Mouse (Mus musculus): ENCODE results near the gene 6030408B16Rik.

Gene 6030408B16Rik

DNA sequence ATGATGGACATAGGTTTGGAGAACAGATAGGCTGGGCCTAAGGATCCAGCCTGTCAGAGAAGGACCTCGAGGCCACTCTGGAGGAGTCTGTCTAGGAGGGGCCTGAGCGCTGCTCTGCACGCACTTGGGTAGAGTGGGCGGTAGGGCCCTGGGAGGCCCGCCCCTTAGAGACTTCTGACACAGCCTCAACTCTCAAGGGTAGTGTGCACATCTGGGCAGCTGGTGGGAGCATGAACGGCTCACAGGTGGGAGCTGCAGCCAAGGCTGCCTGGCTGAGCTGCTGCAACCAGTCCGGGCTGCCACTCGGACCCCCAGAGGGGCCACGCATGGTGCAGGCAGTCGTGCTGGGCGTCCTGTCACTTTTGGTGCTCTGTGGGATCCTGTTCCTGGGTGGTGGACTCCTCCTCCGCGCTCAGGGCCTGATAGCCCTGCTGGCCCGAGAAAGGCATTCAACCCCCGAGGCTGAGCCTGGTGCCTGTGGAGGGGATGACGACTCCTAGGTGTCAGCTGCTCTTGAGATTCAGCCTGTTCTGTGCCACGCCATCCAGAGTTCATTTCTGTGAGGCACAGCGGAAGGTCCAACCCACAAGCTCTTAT lies at the start of gene 6030408B16Rik:
Gene 6030408B16Rik (plus strand): TSS at position 188 of the 597 bp plus-strand sequence.
- in situ Hi-C loops (cut with MboI, MseI) = no loop called here

DNA sequence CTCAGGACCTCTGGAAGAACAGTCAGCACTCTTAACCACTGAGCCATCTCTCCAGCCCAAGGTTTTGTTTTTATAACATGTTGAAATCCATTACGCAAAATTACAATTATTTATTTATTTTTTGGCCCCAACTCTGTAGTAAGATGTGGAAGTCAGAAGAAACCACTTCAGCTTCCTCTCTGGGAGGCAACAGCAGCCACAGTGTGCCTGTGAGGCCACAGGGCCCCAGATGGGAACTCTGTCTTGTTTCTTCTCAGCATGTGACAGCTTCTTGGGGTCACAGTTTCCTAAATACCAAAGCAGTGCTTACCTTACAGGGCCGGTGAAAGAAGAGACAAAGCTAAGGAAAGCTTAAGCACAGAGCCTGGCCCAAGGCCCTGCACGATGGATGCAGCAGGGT lies 49.0 kb upstream of the 6030408B16Rik start:
- in situ Hi-C loops (cut with MboI, MseI) = loop anchor here in 1 of 2 experiments (5.0 kb wide), 1 partner anchor 33 kb away; no protein-coding TSS in a partner anchor

DNA sequence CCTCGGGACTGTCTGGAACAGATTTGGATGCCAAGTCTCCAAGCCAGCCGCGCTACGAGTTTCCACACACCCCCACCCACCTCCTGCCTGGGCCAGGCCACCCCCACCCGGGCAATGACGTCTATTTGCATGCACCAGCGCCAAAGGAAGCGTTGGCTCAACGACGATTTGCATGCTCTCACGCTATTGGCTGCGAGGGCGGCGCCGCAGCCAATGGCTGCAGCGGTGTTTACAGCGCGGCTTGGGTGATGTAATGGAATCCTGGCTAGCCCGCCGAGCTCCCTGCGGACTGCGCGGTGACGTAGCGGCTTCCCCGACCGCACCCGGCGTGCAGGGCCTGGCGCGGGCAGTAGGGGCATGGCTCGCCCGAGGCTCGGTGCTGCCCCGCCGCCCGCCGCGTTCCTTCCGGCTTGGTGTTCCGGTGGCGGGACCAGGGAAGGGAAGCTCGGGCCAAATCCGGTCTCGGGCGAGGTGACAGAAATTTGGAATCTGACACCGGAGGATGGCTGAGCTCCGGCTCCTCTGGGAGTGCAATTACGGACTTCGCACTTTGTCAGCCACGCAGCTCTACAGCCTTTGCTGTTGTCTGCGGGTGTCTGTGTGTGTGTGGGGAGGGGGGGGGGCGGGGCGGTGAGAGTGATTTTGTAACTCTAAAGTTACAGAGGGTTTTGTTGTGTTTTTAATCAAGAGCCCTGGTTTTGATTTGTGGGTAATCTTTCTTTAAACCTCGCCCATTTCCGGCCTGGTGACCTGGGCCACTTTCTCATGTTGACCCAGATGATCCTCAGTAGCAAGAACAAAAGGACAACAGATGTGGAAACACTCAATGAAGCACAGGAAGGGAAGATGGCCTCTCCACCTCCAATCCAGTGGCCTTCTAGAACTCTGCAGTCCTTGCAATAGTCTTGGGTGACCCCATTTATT lies 46.5 kb upstream of the 6030408B16Rik start:
- in situ Hi-C loops (cut with MboI, MseI) = no loop called here

- in situ Hi-C loops (cut with MboI, MseI) = no loop called here
Observed at GRCm38 (mm10) chr15:101247155-101247498, 45.9 kb upstream of the 6030408B16Rik start.

DNA sequence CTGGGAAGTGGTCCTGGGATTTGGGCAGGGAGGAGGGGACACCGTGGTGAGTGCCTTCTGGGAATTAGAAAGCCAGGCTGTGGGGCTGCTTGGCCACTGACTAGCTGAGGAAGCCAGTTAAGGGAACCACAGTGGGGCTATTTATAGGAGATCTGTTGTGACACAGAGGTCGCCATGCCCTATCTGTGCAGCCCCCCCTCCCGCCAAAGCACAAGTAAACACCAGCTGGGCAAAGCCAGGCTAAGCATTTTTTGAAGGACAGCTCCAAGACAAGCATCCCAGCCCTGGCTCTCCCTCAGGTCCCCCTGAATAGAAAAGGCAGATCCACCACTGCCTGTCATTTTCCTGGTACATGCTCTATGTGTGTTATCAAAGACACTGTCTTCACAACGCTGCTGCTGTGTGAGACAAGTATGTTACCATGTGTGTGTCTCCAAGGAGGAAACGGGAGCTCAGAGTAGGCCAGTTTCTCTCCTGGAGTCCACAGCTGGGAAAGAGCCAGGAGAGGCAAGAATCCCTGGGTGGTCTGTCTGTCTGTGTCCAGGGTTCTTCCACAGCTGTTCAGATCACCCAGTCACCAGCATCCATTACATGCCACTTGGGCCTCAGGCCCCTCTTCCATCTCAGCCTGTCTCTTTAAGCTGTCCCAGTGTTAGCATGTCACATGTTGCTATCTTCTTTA lies 44.8 kb upstream of the 6030408B16Rik start:
- in situ Hi-C loops (cut with MboI, MseI) = no loop called here

- in situ Hi-C loops (cut with MboI, MseI) = loop anchor here in 1 of 2 experiments (25.0 kb wide), 1 partner anchor 1188 kb away; no protein-coding TSS in a partner anchor
Observed at GRCm38 (mm10) chr15:101250220-101250800, 42.7 kb upstream of the 6030408B16Rik start.

GRCm38 (mm10) chr15:101251930-101252329 lies 41.1 kb upstream of the 6030408B16Rik start:
- in situ Hi-C loops (cut with MboI, MseI) = loop anchor here in 1 of 2 experiments (25.0 kb wide), 1 partner anchor 1190 kb away; no protein-coding TSS in a partner anchor

DNA sequence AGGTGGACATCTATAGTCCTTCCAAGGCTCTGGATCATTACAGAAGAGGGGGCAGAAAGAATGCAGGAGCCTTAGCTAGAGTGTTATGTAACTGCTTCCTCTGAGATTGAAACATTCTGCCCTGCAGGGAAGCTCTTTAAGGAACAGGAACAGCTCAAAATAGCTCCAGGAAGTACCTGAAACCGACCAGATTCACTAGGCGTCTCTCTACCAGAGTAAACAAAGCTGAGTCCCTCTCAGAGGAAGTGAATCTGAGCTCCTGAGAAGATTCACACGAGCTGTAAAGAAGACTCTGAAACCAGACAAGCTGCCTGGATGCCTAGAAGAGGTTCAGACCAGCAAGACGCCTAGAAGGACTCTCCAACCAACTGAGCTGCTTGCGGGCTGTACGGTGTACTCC lies 40.4 kb upstream of the 6030408B16Rik start:
- in situ Hi-C loops (cut with MboI, MseI) = loop anchor here in 1 of 2 experiments (25.0 kb wide), 1 partner anchor 1190 kb away; no protein-coding TSS in a partner anchor

- in situ Hi-C loops (cut with MboI, MseI) = loop anchor here in 1 of 2 experiments (25.0 kb wide), 1 partner anchor 1191 kb away; no protein-coding TSS in a partner anchor
Observed at GRCm38 (mm10) chr15:101253563-101253885, 39.5 kb upstream of the 6030408B16Rik start.

DNA sequence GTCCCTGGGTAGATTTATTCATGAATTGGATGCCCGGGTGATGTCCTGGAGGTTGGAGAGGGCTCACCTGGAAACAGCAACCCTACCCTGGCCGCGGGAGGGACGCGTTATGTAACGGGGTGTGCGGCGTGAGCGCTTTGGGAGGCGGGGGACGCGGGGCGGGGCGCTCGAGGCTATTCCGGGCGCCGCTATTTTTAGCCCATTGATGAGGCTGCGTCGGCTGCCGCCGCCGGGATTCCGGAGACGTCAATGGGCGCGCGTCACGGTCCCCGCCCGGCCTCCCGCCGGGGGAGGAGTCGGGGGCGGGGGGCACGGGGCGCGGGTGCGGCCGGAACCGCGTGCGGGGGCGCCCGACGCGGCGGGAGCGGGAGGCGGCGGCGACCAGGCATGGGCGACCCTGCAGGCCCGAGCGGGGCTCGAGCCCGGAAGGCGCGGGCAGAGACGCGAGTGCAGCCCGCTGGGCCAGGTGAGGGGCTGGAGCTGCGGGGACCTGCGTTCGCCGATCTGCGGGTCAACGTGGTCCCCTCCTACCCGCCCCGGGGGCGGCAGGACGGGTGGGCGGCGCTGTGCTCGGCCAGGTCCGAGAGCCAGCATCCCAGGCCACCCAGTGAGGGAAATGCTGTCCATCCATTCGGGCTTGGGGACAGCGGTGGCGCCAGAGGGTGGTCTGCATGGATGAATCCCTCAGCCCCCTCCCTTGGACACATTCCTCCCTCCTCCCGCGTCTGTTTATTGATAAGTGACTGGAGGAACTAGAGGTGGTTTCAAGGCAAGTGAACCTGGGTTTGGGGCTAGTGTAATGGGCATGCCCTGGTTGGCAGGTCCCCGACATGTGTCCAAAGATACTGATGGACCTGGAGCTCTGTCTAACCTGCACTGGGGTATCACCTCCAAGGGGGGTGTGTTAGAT lies 38.9 kb upstream of the 6030408B16Rik start, which contains the start of gene Nr4a1:
Gene Nr4a1 (plus strand): TSS at position 384 of the 910 bp plus-strand sequence.
- in situ Hi-C loops (cut with MboI, MseI) = loop anchor here in 1 of 2 experiments (25.0 kb wide), 1 partner anchor 1192 kb away; no protein-coding TSS in a partner anchor

DNA sequence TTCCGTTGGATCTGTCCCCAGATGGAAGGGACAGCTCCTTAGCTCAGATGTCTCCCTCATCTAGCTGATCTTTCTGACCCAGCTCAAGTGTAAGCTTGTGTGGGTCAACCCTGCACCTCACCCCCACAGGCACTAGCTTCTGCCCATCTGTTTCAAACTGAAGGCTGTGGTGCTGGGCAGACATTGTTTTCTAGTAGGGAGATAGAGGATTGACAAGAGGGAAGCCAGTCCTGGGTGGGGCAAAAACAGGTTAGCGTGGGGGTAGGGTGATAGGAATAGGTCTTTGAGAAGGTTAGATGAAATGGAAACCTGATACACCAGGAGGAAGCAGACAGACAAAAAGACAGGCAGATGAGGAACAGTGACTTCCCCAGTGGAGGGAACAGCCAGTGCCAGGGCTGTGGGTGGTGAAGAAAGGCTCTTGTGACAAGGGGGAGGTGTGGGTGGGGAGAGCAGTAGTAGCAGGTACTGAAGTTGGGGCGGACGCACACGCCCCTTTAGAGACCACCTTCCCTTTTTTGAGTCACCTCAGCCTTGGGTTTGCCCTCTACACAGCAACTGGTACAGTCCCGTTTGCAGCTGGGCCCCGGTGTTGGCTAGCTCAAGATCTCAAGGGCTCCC lies 37.1 kb upstream of the 6030408B16Rik start:
- in situ Hi-C loops (cut with MboI, MseI) = loop anchor here in 1 of 2 experiments (25.0 kb wide), 1 partner anchor 1194 kb away; no protein-coding TSS in a partner anchor

GRCm38 (mm10) chr15:101256463-101257206 lies 36.4 kb upstream of the 6030408B16Rik start:
- in situ Hi-C loops (cut with MboI, MseI) = loop anchor here in 1 of 2 experiments (25.0 kb wide), 1 partner anchor 1194 kb away; no protein-coding TSS in a partner anchor

- in situ Hi-C loops (cut with MboI, MseI) = loop anchor here in 1 of 2 experiments (25.0 kb wide), 1 partner anchor 1196 kb away; no protein-coding TSS in a partner anchor
Observed at GRCm38 (mm10) chr15:101258420-101258819, 34.6 kb upstream of the 6030408B16Rik start.

- in situ Hi-C loops (cut with MboI, MseI) = loop anchor here in 1 of 2 experiments (25.0 kb wide), 1 partner anchor 1198 kb away; no protein-coding TSS in a partner anchor
Observed at GRCm38 (mm10) chr15:101259922-101260321, 33.1 kb upstream of the 6030408B16Rik start.

- in situ Hi-C loops (cut with MboI, MseI) = loop anchor here in 1 of 2 experiments (25.0 kb wide), 1 partner anchor 1198 kb away; no protein-coding TSS in a partner anchor
Observed at GRCm38 (mm10) chr15:101260387-101260786, 32.6 kb upstream of the 6030408B16Rik start.

GRCm38 (mm10) chr15:101260874-101261622 lies 32.0 kb upstream of the 6030408B16Rik start:
- in situ Hi-C loops (cut with MboI, MseI) = loop anchor here in 1 of 2 experiments (25.0 kb wide), 1 partner anchor 1199 kb away; no protein-coding TSS in a partner anchor

DNA sequence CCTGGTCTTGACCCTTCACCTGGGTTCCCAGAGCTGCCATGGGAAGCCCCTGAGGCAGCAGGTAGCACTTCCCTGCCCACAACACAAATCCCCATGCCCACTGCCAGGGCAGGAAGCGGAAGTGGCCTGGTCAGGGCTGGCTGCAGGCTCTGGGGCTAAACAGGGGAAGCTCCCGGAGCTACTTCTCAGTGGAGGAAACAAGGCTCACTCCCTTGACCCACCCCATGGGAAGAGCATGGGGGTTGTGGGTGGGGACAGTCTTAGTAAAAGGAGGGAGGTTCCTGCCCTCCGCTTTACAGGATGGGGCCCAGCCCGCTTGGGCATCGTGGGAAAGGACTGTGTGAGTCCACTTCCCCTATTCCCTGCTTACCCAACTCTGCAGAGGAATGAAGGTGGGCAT lies 30.5 kb upstream of the 6030408B16Rik start:
- in situ Hi-C loops (cut with MboI, MseI) = loop anchor here in 1 of 2 experiments (25.0 kb wide), 1 partner anchor 1200 kb away; no protein-coding TSS in a partner anchor
